Mouse (Mus musculus) layer of hippocampus, adult 18-20 months (tissue): Measurements from ENCODE around the gene Nucb1. TPM values are rescaled to one million over a fixed set of nuclear protein-coding genes. Genes with fewer than 3 reads are reported as not detected.
A peak's percentile ranks its signal among the peaks of the same experiment; 100 is the strongest.
"Not testable (repeated sequence)": the region's sequence is repeated elsewhere in the genome, so short reads cannot be mapped to it uniquely, and the experiment has no call there.

Source experiments
- DNase-seq, 2 experiments: peaks; one replicate each; pipeline ENCODE4 v3.0.0; 2022; ENCODE audit warnings: low spot score in 2 of 2
- total RNA-seq, 2 experiments: library from RNA; stranded (reverse); gene quantifications; 2 replicates each; pipeline ENCODE4 v1.2.3; 2021

Gene Nucb1
- total RNA-seq, 2 experiments from 2014 or later, result 109 to 110 TPM

DNA sequence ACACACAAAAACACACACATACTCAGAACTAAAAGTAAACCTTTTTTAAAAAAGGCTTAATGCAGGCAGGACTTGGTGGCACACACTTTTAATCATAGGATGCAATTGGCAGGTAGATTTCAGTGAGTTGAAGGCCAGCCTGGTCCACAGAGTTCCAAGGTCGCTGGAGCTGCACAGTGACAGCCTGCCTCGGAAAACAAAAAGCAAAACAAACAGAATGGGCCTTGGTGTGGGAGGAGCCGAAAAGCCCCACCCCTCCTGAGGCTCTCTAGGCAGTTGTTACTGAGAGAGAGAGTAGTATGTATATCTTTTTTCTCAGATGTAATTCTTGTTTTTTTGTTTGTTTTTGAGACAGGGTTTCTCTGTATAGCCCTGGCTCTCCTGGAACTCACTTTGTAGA lies 18.9 kb downstream of the Nucb1 start:
- no peak for DNase-seq

DNA sequence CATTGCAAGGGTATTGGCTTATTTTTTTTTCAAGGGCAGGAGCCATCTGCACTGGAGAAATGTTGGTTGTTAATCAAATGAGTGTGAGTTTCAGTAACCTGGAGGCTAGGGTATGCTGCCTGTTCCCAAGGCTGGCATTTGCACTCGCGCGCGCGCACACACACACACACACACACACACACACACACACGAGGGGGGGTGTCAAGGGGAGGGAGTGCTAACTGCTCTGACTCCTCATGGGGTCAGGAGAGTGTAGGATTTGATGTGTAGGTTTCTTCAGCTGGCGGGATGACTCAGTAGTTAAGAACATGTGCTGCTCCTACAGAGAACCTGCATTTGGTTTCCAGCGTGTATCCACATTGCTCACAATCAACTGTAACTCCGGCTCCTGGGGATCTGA lies 19.4 kb downstream of the Nucb1 start:
- no peak for DNase-seq

DNA sequence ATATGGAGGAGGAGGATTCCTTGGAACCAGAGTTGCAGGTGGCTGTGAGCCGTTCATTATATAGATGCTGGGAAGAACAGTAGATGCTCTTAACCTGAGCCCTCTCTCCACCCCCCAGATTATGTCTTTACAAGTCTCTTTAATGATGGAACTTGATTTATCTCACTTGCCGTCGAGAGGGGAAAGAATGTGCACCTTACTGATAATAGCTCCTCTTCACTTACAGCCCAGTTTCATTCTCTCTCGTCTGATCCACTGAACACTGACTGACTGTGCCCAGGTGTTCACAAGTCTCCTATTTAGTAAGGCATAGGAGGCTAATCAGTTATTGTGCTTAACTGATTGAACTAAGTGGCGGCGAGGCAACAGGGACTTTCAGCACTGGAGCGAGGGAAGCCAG lies 20.6 kb downstream of the Nucb1 start:
- DNase-seq, result no peak

DNA sequence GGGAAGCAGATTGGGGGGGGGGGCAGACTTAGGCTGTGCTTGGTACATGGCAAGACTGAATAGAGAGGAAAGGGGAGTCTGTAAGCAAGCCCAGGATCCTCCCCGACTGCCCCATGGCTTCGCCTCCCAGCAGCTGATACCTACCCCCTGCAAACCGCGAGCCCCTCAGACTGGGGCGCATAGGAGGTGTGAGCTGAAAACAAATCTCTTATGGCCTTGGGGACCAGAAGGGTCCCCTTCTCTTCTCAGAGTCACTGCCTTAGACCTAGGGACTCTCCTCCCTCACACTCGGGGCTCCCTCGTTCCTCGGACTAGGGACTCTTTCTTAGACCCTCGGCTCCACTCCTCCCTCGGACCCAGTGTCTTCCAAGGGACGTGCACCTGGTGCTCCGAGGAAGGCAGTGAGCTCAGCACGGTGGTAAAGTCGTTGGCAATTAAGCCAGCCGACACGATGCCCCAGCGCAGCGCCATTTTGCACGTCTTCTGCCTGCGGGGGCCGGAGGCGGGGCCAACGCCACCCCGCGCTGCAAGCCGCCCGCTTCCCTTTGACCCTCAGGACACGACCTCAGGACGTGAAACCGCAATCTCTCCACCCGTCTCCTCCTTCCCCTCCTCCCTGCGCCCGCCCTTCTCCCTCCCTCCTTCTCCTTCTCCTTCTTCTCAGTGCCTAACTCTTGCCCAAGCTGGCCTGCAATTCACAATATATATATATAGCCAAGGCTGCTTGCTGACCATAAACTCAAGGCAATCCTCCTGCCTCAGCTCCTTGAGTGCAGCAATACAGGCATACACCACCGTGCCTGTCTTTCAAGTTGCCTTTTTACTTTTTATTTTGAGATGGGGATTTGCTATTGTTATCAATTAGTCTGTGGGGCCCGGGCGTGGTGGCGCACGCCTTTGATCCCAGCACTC lies 21.7 kb downstream of the Nucb1 start, which contains the start of gene Dhdh:
Gene Dhdh (minus strand): TSS at position 513 of the 912 bp plus-strand sequence.
- peak in 1 of 2 experiments; percentile 49 for DNase-seq

DNA sequence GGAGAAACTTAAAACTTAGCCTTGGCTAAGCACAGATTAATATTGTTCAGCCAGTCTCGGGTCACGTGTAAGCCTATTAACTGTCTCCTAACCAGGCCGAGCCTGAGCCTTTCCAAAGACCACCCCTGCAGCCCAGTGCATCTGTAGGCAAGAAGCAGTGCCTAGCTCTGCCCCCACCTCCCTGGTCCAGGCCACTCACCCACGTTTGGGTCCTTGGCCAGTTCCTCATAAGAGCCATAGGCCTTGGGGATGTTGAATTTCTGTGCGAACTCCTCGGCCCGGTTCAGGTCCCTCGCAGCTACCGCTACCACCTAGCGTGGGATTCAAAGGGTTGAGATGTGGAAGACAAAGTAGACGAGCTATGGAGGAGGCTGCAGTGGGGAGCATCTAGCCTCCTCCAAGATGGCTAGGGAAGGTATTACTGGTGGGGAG lies 22.3 kb downstream of the Nucb1 start:
- DNase-seq, result no peak

DNA sequence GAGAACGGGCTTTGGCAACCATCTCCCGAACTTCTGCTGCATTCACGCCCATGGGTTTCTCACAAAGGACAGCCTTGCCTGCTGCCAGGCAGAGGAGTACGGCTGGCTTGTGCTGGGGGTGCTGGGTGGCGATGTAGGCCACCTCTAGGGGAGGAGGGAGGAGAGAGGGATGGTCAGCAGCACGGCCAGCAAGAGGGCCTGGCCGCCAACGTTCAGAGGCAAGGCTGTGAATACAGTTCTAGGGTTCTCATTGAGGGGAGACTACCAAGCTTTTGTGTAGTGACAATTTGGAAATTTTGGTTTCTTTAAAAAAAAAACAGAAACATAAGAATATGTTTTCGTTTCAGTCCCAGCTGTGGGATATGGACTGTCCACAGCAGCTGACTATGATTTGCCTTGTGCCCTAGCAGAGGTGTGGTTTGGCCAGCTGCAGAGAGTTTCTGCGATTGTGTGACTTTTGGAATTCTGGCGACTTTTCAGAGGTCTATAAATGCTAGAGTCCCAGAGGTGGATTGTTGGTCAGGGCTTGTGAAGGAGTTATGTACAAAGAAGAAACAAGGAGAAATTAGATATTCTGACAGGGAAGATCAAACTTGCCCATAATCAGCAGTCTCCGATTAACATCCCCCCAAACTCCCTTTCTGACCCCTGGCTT lies 23.3 kb downstream of the Nucb1 start, which contains the start of gene Gm45808:
Gene Gm45808 (minus strand): TSS at position 51 of the 655 bp plus-strand sequence.
- no peak for DNase-seq

DNA sequence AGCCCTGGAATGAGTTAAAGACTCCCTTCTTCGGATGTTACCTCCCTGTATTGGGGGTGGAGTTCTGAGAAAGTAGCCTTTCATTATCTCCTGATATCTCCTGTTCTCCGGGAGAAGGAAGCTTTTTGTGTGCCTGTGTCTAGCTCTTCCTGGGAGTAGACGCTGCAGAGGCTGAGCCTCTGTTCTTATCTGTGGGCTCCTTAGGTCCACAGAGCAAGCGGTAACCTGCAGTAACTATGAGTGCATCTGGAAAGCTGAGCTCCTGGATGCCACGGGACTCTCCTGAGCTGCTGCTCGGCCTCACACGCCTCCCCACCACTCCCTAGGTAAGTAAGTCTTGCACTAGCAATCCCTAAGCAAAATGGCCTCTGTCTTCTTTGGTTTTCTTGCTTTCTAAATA lies 24.0 kb downstream of the Nucb1 start:
- DNase-seq, result no peak

DNA sequence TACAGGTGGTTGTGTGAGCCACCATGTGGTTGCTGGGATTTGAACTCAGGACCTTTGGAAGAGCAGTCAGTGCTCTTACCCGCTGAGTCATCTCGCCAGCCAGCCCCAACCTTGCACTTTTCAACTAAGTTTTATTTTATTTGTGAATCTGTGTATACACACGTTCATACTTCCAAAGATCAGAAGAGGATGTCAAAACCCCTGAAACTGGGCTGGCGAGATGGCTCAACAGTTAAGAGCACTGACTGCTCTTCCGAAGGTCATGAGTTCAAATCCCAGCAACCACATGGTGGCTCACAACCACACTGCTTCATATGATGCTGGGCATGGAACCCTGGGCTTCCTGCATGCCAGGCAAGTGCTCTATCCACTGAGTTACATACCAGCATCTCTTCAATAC lies 25.2 kb downstream of the Nucb1 start:
- DNase-seq, result not testable (repeated sequence)

DNA sequence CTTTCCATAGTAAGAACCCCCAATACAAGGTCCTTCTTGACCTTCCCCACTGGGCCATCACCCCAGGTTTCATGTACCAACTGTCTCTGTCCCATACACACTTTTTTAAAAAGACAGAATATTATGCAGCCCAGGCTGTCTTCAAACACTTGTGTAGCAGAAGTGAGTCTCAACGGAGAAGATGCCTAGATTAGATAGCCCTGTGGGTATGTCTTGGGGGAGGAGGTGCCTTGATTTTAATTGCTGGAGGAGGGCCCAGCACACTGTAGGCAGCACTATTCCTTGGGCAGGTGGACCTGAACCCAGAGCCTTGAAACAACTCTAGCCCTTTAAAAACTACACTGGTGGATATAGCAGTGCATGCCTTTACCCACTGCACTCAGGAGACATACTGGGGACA lies 28.0 kb downstream of the Nucb1 start:
- DNase-seq, result no peak

DNA sequence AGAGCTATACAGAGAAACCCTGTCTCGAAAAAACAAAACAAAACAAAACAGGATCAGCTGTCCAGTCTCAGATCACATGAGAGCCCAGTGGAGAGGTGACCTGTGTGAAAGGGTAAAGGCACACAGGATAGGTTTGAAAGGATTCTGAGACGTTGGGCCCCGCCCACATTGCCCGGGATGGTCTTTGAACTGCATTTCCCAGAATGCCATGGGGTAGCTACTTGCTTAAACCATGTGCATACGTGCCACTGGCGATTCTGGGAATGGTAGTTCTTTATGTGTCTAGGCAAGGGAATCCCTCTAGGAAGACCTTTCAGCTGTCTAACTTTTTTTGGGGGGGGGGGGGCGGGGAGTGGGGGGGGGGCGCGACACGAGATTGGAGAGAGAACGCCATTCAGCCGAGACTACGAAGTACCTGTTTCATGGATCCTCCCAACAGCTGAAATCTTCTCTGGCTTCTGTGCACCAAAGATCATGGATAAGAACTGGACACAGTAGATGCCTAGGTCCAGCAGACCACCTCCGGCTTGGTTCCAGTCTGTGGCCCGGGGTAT lies 28.8 kb downstream of the Nucb1 start, which contains the start of gene Tulp2:
Gene Tulp2 (plus strand): TSS at position 504 of the 554 bp plus-strand sequence.
- DNase-seq, result peak in 1 of 2 experiments; percentile 85

DNA sequence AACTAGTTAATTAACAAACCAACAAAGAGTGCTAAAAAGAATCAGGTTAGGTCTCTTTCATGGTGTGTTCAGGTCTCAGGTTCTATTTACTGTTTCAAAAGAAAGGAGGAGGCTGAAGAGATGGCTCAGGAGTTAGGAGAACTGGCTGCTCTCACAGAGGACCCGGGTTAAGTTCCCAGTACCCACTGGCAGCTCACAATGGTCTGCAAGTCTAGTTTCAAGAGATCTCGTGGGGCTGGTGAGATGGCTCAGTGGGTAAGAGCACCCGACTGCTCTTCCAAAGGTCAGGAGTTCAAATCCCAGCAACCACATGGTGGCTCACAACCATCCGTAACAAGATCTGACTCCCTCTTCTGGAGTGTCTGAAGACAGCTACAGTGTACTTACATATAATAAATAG lies 29.9 kb downstream of the Nucb1 start:
- DNase-seq, result not testable (repeated sequence)

DNA sequence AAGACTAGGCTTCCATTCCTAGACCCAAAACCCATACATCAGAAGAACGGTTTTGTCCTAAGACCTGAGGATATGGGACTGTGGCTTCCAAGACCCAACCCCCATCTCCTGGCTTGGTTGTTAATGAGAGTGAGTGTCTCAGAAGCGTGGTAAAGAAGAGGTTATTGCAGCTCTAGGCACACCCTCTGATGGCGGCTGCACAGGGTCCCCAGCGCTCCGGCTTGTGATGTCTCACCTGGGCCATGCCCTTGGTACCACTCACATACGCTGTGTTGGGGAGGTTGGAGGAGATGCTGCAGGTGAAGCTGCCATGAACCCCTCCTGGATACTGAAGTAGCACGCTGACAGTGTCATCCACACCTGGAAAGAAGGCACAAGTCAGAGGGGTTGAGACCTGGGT lies 31.4 kb downstream of the Nucb1 start:
- DNase-seq, result no peak

DNA sequence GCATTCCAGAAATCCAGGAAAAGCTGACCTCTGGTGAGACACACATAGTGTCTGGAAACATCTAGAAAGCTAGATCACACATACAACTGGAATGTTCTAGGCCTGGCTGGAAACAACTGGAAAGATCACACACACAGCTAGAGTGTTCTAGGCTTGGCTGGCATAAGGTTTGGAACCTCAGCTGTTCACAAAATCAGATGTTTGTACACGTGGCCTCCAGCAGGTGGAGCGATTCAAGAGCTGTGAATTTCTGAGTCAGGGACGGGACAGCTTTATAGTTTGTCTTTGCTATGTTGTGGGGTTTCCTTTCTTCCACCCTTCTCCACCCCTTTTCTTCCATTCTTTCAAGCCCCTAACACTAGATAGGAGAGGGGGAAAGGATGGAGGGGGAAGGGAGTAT lies 33.2 kb downstream of the Nucb1 start:
- DNase-seq, result peak in 1 of 2 experiments; percentile 73

DNA sequence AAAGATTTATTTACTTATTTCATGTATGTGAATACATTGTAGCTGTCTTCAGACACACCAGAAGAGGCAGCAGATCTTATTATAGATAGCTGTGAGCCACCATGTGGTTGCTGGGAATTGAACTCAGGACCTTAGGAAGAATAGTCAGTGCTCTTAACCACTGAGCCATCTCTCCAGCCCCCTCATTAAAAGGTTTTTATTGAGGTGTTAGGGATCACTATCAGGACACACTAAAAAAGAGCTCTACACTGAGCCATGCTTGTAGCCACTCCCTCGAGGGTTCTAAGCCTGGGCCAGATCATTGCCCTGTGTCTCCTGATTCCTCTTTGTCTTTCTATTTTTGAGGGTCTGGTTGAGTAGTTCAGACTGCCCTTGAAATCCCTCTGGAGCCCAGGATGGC lies 33.8 kb downstream of the Nucb1 start:
- no peak for DNase-seq

DNA sequence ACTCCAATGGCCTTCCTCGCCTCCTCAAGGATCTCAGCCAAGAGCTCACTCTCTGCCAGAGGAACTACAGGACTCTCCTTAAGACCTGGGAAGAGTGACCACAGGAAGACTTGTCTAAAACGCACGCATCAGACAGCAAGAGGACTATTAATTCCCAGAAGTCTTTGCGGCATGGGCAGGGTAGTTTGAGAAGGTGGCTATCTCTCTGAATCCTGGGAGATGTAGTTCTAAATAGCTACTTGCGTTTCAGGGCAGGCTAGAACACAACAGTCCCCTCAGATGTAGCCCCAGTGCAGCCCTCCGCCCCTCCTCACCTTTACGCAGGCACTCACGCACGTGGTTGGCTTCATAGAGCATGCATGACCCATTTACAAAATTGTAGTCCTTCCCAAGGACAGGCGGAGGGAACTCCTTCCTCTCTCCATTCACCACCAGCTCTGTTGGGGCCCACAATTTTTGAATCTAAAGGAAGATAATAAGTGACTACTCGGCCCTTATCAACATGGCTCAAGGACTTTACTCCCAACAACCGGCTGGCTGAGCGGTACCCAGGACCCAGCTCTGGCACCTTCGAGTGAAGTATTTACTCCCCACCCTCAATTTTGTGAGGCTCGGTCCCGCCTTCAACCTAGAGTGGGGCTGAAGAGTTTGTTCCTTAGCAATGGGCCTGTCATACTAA lies 34.8 kb downstream of the Nucb1 start:
- peak in 1 of 2 experiments; percentile 68 for DNase-seq

DNA sequence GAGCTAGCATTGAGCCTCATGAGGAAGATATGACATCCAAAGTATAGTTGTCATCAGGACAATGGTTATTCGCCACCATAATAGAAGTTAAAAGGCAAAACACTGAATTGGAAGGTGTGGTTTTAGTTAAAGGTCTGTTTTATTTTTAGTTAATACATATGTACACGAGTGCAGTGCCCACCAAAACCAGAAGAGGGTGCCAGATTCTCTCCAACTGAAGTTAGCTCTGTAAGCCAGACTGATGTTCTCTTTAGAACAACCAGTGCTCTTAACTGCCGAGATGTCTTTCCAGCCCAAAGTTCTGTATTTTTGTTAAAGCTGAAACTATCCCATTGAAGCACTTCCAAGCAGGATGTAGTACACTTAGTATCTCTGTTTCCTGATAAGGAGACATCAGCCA lies 39.3 kb downstream of the Nucb1 start:
- DNase-seq, result peak in 1 of 2 experiments; percentile 89

DNA sequence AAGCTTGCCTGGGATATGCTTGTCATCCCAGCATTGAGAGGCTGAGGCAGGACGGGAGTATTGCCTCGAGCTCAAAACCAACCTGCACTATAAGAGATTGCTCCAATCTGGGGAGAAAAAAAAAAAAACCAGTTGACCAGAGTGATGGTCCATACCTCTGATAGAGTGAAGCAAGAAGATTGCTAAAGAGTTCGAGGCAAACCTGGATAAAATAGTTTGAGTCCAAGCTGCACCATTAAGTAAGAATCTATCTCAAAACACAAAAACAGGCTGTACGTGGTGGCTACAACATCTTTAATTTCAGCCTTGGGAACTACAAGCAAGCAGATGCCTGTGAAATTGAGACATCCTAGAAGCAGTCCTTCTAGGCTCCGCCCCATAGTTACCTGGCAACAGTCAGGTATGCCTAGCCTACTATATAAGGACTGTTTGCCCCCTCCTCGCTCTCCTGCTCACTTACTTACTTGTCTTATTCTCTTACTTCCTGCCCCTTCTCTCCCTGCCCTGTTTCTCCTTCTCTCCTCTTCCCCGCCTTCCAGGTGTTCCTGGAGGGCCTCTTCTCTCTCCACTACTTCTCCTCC lies 43.0 kb downstream of the Nucb1 start:
- no peak for DNase-seq

DNA sequence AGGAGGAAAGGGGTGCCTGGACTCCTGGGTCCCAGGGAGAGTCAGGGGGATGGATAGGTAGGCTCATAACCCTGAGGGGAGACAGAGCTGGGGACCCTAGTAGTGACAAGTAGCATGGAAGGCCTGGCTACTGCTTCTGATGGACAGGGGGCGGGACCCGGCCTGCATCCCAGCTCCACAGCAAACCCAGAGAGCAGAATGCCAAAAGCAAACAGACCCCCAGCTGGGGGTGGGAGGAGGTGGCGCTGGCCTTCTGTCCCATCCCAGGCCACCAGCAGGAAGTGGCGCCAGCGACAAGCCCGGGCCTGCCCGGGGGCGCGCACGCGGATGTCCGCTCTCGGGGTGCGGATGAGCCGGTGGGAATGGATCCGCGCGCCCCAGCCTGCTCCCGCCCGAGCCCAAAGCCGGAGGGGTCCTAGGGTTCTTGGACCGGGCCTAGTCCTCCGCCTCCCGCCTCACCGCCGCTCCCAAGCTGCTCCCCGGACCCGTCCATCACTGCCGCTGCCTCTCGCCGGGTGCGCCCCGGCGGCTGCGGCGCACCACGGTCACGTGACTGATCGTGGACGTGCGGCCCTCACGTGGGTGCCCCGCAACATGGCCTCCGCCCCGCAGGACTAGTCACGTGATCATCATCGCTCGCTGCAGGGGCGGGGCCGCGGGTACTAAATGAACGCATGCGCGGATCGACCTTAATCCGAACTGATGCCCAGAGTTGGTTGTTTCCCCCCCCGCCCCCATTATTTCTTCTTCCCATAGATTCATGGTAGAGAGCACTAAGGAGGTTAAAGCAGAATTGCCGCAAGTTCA lies 43.7 kb downstream of the Nucb1 start, which contains the start of gene Bax:
Gene Bax (minus strand): TSS at position 616 of the 807 bp plus-strand sequence.
- peak; percentile 93 to 98 for DNase-seq

DNA sequence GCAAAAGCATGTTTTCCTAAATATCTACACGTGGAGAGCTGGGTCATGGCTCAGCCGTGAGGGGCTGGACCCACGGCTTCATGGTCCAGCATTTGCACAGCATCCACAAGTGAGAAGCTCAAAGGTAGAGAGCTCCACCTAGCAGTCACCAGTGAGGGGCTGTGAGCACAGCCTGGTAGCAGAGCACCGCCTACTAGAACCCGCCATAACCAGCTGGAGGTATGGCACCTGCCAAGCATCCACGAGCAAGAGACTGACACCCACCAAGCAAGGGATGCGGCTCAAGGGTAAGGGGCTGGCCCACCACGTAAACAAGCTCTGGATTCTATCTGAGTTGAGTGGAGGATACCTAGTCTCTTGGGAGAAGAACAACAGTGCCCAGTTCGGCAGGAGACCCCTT lies 44.7 kb downstream of the Nucb1 start:
- DNase-seq, result peak in 1 of 2 experiments; percentile 36

DNA sequence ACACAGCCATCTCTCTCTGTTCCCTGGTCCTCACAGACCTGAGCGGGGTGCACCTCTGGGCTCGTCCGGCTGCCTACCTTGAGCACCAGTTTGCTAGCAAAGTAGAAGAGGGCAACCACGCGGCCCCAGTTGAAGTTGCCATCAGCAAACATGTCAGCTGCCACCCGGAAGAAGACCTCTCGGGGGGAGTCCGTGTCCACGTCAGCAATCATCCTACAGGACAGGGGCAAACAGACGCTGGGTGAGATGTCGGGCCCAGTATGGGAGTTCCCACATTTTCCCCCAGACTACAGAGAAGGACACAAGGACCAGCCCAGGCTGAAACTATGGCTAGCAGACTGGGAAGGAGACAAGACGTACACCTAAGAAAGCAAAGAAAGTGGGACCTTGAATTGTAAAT lies 45.1 kb downstream of the Nucb1 start:
- DNase-seq, result no peak
